Mouse (Mus musculus): ENCODE results near the gene Pkd1l3. TPM values are rescaled to one million over a fixed set of nuclear protein-coding genes. Genes with fewer than 3 reads are reported as not detected.

Pkd1l3 gene
- polyA plus RNA-seq, 1 experiment from 2014 or later = 0.09 TPM

GRCm38 (mm10) chr8:109706076-109706873 lies 92.0 kb downstream of the Pkd1l3 start:
- Histone ChIP-seq H3K4me1 (peaks cover 22% of the 10 kb centered on the region), H3K36me3 (peaks cover 21% of the 10 kb centered on the region), H3K27me3 (replicated peaks) (no peaks in the 10 kb centered on the region), H3K9ac (peak overlapping the region; percentile 98), H3K27ac (peak overlapping the region; percentile 57), H3K4me2 (peak overlapping the region; percentile 81), H3K4me3 (replicated peaks) (peak overlapping the region; percentile 98), H3K9me3 (no peaks in the 10 kb centered on the region)
- peak; percentile 20; the same call in 1 of the 2 replicates for ATAC-seq (ENCODE audit: insufficient read depth, low FRiP score, low read depth)
- under 1% methylated on average over 25 of the region's 30 CpGs for WGBS

DNA sequence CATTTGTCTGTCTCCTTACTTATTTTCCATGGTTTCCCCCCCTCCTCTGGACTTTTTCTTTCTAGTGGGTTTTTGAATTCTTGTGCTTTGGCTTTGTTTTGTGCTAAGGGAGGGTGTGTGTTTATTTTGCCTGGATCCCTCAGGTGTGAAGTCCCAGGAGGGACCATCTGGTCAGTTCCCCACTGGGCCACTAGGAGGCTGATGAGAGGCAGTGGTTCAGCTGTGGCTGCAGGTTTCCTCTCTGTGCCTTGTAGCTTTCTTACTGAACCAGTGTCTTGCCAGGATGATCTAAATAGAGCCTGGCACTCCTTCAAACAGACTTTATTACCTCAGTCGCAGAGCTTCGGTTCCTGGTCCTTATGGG lies 92.5 kb downstream of the Pkd1l3 start:
- H3K4me1 ChIP-seq = peaks cover 22% of the 10 kb centered on the region
- ATAC-seq (ENCODE audit: insufficient read depth, low FRiP score, low read depth) = no peak
- no peak overlapping the region for H3K9ac ChIP-seq

DNA sequence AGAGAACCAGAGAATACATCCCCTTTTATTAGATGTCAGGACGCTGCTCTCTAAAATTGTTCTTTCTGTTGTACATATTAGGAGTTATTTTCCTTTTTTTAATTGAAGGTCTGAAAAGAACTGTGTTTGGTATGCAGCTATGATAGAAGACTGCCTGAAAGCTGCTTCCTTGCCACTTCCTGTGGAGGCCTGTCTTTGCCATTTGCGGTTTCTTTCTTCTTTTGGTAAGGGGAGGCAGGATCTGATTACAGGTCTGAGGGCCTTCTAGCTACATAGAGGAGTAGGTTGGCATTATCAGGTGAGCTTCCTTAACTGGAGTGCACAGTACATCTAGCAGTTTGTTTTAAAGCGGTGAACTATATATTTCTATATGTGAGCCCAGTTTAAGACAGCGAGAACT lies 93.6 kb downstream of the Pkd1l3 start:
- Histone ChIP-seq H3K4me2 (no peak overlapping the region), H3K9ac (no peak overlapping the region), H3K27ac (no peak overlapping the region), H3K36me3 (peaks cover 36% of the 10 kb centered on the region), H3K9me3 (no peaks in the 10 kb centered on the region), H3K27me3 (replicated peaks) (no peaks in the 10 kb centered on the region), H3K4me3 (replicated peaks) (no peak overlapping the region), H3K4me1 (peaks cover 22% of the 10 kb centered on the region)
- ATAC-seq (ENCODE audit: insufficient read depth, low FRiP score, low read depth) = no peak
- 92% methylated on average over 4 of the region's 4 CpGs for WGBS

More for the DNA sequence above, 92.5 kb downstream of the Pkd1l3 start:
- 14% methylated on average over 2 of the region's 2 CpGs for WGBS
- peaks cover 26% of the 10 kb centered on the region for H3K36me3 ChIP-seq
- H3K4me3 ChIP-seq (replicated peaks) = peak overlapping the region; percentile 98
- H3K27me3 ChIP-seq (replicated peaks) = no peaks in the 10 kb centered on the region
- H3K4me2 ChIP-seq = peak overlapping the region; percentile 81
- no peaks in the 10 kb centered on the region for H3K9me3 ChIP-seq
- no peak overlapping the region for H3K27ac ChIP-seq

DNA sequence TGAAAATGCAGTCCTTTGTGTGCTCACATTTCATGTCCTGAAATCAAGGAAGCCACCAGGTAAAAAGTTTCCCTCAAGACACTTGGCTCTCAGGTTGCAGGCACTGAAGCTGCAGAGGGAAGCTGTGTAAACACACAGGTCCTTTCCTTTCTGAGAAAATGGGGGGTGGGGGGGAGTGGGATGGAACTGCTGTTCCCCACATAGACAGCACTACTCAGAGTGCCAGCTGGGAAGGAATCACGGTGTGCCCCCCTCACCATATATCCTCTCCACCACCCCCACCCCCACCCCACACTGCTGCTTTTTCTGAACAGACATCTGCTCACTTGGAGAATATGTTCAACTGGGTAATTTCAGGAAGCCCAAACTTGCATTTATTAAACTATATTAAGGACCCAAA lies 98.2 kb downstream of the Pkd1l3 start:
- H3K4me2 ChIP-seq = no peak overlapping the region
- H3K9ac ChIP-seq = no peak overlapping the region
- H3K36me3 ChIP-seq = peaks cover 52% of the 10 kb centered on the region
- no peak overlapping the region for H3K4me3 ChIP-seq (replicated peaks)
- ATAC-seq (ENCODE audit: insufficient read depth, low FRiP score, low read depth) = no peak
- H3K4me1 ChIP-seq = peaks cover 2% of the 10 kb centered on the region; the same call in 1 of the 2 replicates
- H3K27me3 ChIP-seq (replicated peaks) = no peaks in the 10 kb centered on the region
- no peak overlapping the region for H3K27ac ChIP-seq
- H3K9me3 ChIP-seq = no peaks in the 10 kb centered on the region
- WGBS = 69% methylated on average over 1 of the region's 1 CpGs

GRCm38 (mm10) chr8:109714961-109715360 lies 100.6 kb downstream of the Pkd1l3 start:
- WGBS = 88% methylated on average over 5 of the region's 5 CpGs

More at GRCm38 (mm10) chr8:109714961-109715360, 100.6 kb downstream of the Pkd1l3 start:
- Histone ChIP-seq H3K9ac (no peak overlapping the region), H3K9me3 (no peaks in the 10 kb centered on the region), H3K4me2 (no peak overlapping the region), H3K27ac (no peak overlapping the region), H3K27me3 (replicated peaks) (no peaks in the 10 kb centered on the region), H3K4me3 (replicated peaks) (no peak overlapping the region), H3K36me3 (peaks cover 60% of the 10 kb centered on the region), H3K4me1 (no peaks in the 10 kb centered on the region)
- ATAC-seq (ENCODE audit: insufficient read depth, low FRiP score, low read depth) = no peak

Other genes with a start within 250 kb of the Pkd1l3 start
- gene Pmfbp1, start 120.5 kb upstream of the Pkd1l3 start, polyA plus RNA-seq (2015; fragmentation: Nextera tagmentation; extraction: Ambion mirVana) = not detected in 2 replicates
- gene Dhx38, start 48.7 kb upstream of the Pkd1l3 start, polyA plus RNA-seq (2015; fragmentation: Nextera tagmentation; extraction: Ambion mirVana) = 19.0 and 21.5 TPM in 2 replicates
- 22.1 and 23.3 TPM in 2 replicates for gene Txnl4b, start 48.6 kb upstream of the Pkd1l3 start, polyA plus RNA-seq (2015; fragmentation: Nextera tagmentation; extraction: Ambion mirVana)
- 12.6 and 14.8 TPM in 2 replicates for gene Hp, start 35.3 kb upstream of the Pkd1l3 start, polyA plus RNA-seq (2015; fragmentation: Nextera tagmentation; extraction: Ambion mirVana)
- gene Dhodh, start 5.8 kb upstream of the Pkd1l3 start, polyA plus RNA-seq (2015; fragmentation: Nextera tagmentation; extraction: Ambion mirVana) = 41.1 and 41.8 TPM in 2 replicates
- 129 and 135 TPM in 2 replicates for gene Ist1, start 78.7 kb downstream of the Pkd1l3 start, polyA plus RNA-seq (2015; fragmentation: Nextera tagmentation; extraction: Ambion mirVana)
- gene Zfp821, start 91.0 kb downstream of the Pkd1l3 start, polyA plus RNA-seq (2015; fragmentation: Nextera tagmentation; extraction: Ambion mirVana) = 21.4 and 22.6 TPM in 2 replicates
- gene Atxn1l, start 123.2 kb downstream of the Pkd1l3 start, polyA plus RNA-seq (2015; fragmentation: Nextera tagmentation; extraction: Ambion mirVana) = 6.2 and 6.8 TPM in 2 replicates
- 36.3 and 41.8 TPM in 2 replicates for gene Ap1g1, start 164.0 kb downstream of the Pkd1l3 start, polyA plus RNA-seq (2015; fragmentation: Nextera tagmentation; extraction: Ambion mirVana)

Measured in stomach, embryonic 15.5 days (tissue).